Mouse (Mus musculus) stomach, embryonic 14.5 days (tissue): ENCODE results near the gene Gpx7. TPM values are rescaled to one million over a fixed set of nuclear protein-coding genes. Genes with fewer than 3 reads are reported as not detected.

Experiments used
- ATAC-seq: fragments of 200-750 bp; cut with Nextera tagmentation; 2 replicates; pipeline ENCODE4 v1.8.0; 2017; ENCODE audit warnings: low read depth, moderate TSS enrichment; ENCODE audit not compliant: insufficient number of reproducible peaks, insufficient read depth, low FRiP score
- H3K27ac ChIP-seq: fragments of 300-500 bp; sonication (generic); 2 replicates; pipeline ENCODE4 v1.5.1; 2014; ENCODE audit warnings: mild to moderate bottlenecking, low read length, moderate library complexity, mixed read lengths
- H3K27me3 ChIP-seq: fragments of 300-500 bp; sonication (generic); 2 replicates; pipeline ENCODE4 v1.6.1; 2014; ENCODE audit warnings: low read length, control low read depth, mixed read lengths; ENCODE audit not compliant: control insufficient read depth, insufficient read depth
- H3K36me3 ChIP-seq: fragments of 300-500 bp; sonication (generic); 2 replicates; pipeline ENCODE4 v1.6.1; 2014; ENCODE audit warnings: mild to moderate bottlenecking, control low read depth, low read length, moderate library complexity, mixed read lengths; ENCODE audit not compliant: control insufficient read depth, insufficient read depth
- H3K4me1 ChIP-seq: fragments of 300-500 bp; sonication (generic); 2 replicates; pipeline ENCODE4 v1.6.1; 2014; ENCODE audit warnings: low read length, control low read depth, mixed read lengths; ENCODE audit not compliant: control insufficient read depth, insufficient read depth
- H3K4me2 ChIP-seq: fragments of 300-500 bp; sonication (generic); replicated peaks from 2 replicates; pipeline ENCODE4 v1.6.1; 2014; ENCODE audit warnings: low read depth, low read length, control low read depth
- H3K4me3 ChIP-seq: fragments of 300-500 bp; sonication (generic); 2 replicates; pipeline ENCODE4 v1.5.1; 2014; ENCODE audit warnings: low read depth, low read length, control low read depth
- H3K9ac ChIP-seq: fragments of 300-500 bp; sonication (generic); replicated peaks from 2 replicates; pipeline ENCODE4 v1.6.1; 2014; ENCODE audit warnings: low read depth, mild to moderate bottlenecking, control low read depth, low read length, moderate library complexity, mixed read lengths
- H3K9me3 ChIP-seq: fragments of 300-500 bp; sonication (generic); 2 replicates; pipeline ENCODE4 v1.6.1; 2016; ENCODE audit warnings: low read depth, low read length, control low read depth; ENCODE audit not compliant: control insufficient read depth
- WGBS: fragments of 180-500 bp; shearing (Covaris S2); extraction: QIAGEN DNeasy Blood & Tissue Kit; methylation state at CpG from one replicate; pipeline ENCODE4 v1.1.7; 2014; 5-methylcytosine and 5-hydroxymethylcytosine counted together
- polyA plus RNA-seq: library from polyadenylated mRNA; unstranded; fragments of >200 nt; fragmentation: Nextera tagmentation; extraction: Ambion mirVana; gene quantifications from 2 replicates; pipeline ENCODE4 v1.2.1, GENCODE M21; 2014

The Gpx7 gene
- 65.4 and 65.8 TPM in 2 replicates for polyA plus RNA-seq

GRCm38 (mm10) chr4:108406861-108407401 is at the start of gene Gpx7:
Gene Gpx7, minus strand, starts transcription at chr4:108406961.
- Histone ChIP-seq H3K4me1 (peaks cover 16% of the 10 kb centered on the region; the same call in 1 of the 2 replicates), H3K9me3 (no peaks in the 10 kb centered on the region)
- no peak for ATAC-seq

DNA sequence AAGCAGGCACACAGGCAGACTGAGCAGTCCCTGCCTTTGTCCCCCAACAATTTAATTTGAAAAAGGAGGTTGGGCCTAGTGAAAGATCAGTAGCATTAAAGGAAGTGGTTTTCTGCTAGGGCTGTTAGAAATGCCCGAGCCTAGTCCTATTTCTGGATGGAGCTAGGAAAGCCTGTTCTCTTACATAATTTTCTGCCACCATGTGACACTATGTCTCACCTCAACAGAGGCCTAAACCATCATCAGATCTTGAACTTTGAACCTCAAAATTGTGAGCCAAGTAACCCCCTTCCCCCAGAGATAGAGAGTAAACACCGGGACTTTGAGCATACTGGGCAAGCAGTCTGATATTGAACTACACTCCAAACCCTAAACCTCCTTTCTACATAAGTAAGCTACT is 49.3 kb upstream of the Gpx7 start:
- 54% methylated on average over 2 of the region's 2 CpGs for WGBS
- no peak for ATAC-seq
- H3K27ac ChIP-seq = no peak overlapping the region
- H3K4me1 ChIP-seq = peaks cover 10% of the 10 kb centered on the region; the same call in 1 of the 2 replicates
- no peak overlapping the region for H3K4me2 ChIP-seq
- H3K4me3 ChIP-seq = no peak overlapping the region
- no peaks in the 10 kb centered on the region for H3K27me3 ChIP-seq
- H3K36me3 ChIP-seq = no peaks in the 10 kb centered on the region
- H3K9me3 ChIP-seq = no peaks in the 10 kb centered on the region
- H3K9ac ChIP-seq = no peak overlapping the region

More at GRCm38 (mm10) chr4:108406861-108407401, at the start of gene Gpx7:
- peak within 1 kb of the TSS; percentile 70; the same call in 1 of the 2 replicates for H3K27ac ChIP-seq
- no peaks in the 10 kb centered on the region for H3K27me3 ChIP-seq
- WGBS = 19% methylated on average over 15 of the region's 15 CpGs
- peak within 1 kb of the TSS; percentile 41 for H3K4me3 ChIP-seq
- peak within 1 kb of the TSS; percentile 74 for H3K9ac ChIP-seq
- peak within 1 kb of the TSS; percentile 72 for H3K4me2 ChIP-seq
- no peaks in the 10 kb centered on the region for H3K36me3 ChIP-seq

DNA sequence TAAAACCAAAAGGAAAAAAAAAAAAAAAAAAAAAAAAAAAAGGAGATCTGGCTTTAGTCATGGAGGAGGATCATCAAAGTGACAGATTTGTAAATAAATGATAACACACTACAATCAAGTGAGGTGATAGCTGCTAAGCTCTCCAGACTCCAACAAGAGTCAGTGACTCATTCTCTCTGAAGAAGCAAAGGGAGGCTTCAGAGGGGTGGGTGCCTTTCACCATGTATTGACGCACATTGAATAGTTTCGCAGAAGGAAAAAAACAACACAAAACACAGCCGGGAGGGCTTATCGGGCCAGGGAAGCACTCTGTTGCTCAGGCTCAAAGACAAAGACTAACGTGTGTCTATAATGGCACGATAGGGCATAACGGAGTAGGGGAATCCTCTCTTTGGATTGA is 41.3 kb upstream of the Gpx7 start:
- ATAC-seq = no peak

DNA sequence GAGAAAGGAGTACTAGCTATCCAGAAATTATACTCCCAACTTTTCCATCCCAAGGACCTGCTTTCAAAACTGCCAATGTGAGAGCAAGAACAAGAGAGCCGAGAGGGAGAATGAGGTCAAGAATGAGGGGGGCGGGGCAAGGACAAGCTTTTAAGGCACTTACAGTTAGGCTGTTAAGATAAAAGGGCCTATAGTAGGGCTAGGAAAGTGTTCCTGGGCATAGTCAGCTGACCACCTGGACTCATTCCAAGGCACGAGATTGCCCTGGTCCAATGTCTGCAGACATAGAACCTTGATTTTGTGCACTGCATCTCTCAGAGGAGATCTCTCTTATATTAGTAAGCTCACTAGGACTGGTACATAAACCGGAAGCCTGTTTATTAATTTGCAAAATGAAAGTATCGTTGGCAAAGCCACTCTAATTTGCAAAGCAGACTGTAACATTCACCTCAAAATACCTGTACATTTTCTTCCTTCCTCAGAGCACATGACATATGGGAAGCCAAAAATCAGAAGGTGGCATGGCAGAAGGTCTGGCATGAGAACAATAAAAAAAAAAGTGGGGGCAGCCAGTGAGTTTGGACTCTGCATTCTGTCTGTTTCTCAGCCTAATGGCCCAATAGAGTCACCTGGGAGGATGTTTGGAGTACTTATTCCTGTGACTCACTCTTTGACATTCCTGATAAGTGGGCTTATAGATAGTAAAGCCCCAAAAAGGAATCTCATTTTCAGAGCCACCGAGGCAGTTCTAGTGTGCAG is 31.5 kb upstream of the Gpx7 start:
- H3K9ac ChIP-seq = no peak overlapping the region
- H3K36me3 ChIP-seq = no peaks in the 10 kb centered on the region
- H3K4me1 ChIP-seq = peaks cover 4% of the 10 kb centered on the region; the same call in 1 of the 2 replicates
- 52% methylated on average over 6 of the region's 6 CpGs for WGBS
- no peaks in the 10 kb centered on the region for H3K9me3 ChIP-seq
- ATAC-seq = no peak
- H3K4me2 ChIP-seq = no peak overlapping the region
- no peak overlapping the region for H3K27ac ChIP-seq
- no peaks in the 10 kb centered on the region for H3K27me3 ChIP-seq
- no peak overlapping the region for H3K4me3 ChIP-seq

More for the DNA sequence above, 41.3 kb upstream of the Gpx7 start:
- H3K4me2 ChIP-seq = no peak overlapping the region
- H3K4me1 ChIP-seq = no peaks in the 10 kb centered on the region
- no peak overlapping the region for H3K4me3 ChIP-seq
- WGBS = 30% methylated on average over 7 of the region's 7 CpGs
- no peaks in the 10 kb centered on the region for H3K36me3 ChIP-seq
- H3K27ac ChIP-seq = no peak overlapping the region
- H3K9me3 ChIP-seq = no peaks in the 10 kb centered on the region
- H3K9ac ChIP-seq = no peak overlapping the region
- no peaks in the 10 kb centered on the region for H3K27me3 ChIP-seq

DNA sequence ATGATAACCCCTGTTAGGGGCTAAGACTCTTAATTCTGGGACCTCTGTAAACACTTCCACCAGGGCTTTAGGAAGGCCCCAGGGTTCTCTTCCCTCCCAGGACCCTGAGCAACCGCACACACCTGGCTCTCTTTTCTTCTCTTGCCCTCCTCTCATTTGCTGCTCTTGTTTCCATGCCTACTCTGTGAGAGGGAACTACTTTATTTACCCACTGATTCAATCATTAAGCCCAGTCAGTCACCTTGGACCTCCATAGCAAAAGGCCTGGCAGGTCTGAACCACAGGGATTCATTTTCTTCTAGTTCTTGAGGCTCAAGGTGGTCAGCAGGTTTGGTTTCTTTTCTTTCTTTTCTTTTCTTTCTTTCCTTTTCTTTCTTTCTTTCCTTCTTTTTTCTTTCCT is 29.5 kb upstream of the Gpx7 start:
- no peak overlapping the region for H3K4me2 ChIP-seq
- H3K36me3 ChIP-seq = no peaks in the 10 kb centered on the region
- no peak overlapping the region for H3K4me3 ChIP-seq
- H3K27me3 ChIP-seq = no peaks in the 10 kb centered on the region
- H3K4me1 ChIP-seq = peaks cover 21% of the 10 kb centered on the region; the same call in 1 of the 2 replicates
- 61% methylated on average over 1 of the region's 1 CpGs for WGBS
- H3K27ac ChIP-seq = no peak overlapping the region
- ATAC-seq = 0 out of 2 replicates have a peak, but pooled peaks have one; percentile 34
- H3K9ac ChIP-seq = no peak overlapping the region
- H3K9me3 ChIP-seq = no peaks in the 10 kb centered on the region

DNA sequence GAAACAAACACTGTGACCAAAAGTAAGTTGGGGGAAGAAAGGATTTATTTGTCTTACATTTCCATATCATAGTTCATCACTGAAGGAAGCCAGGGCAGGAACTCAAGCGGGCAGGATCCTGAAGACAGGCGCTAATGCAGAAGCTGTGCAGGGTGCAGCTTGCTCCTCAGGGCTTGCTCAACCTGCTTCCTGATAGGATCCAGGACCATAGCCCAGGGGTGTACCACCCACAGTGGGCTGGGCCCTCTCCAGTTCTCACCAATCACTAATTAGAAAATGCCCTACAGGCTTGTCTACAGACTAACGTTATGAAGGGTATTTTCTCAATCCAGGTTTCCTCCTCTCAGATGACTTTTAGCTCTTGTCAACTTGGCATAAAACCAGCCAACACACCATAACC is 28.9 kb upstream of the Gpx7 start:
- no peaks in the 10 kb centered on the region for H3K27me3 ChIP-seq
- no peaks in the 10 kb centered on the region for H3K9me3 ChIP-seq
- peaks cover 27% of the 10 kb centered on the region; the same call in 1 of the 2 replicates for H3K4me1 ChIP-seq
- 61% methylated on average over 3 of the region's 3 CpGs for WGBS
- H3K36me3 ChIP-seq = no peaks in the 10 kb centered on the region
- no peak overlapping the region for H3K4me2 ChIP-seq
- no peak overlapping the region for H3K4me3 ChIP-seq
- H3K9ac ChIP-seq = no peak overlapping the region
- no peak overlapping the region for H3K27ac ChIP-seq
- no peak for ATAC-seq

- peaks cover 27% of the 10 kb centered on the region; the same call in 1 of the 2 replicates for H3K4me1 ChIP-seq
- no peak overlapping the region for H3K4me3 ChIP-seq
- no peak overlapping the region for H3K9ac ChIP-seq
- H3K27me3 ChIP-seq = no peaks in the 10 kb centered on the region
- no peaks in the 10 kb centered on the region for H3K36me3 ChIP-seq
- H3K27ac ChIP-seq = no peak overlapping the region
- 90% methylated on average over 3 of the region's 3 CpGs for WGBS
- H3K9me3 ChIP-seq = no peaks in the 10 kb centered on the region
- no peak for ATAC-seq
- H3K4me2 ChIP-seq = no peak overlapping the region
Measured at GRCm38 (mm10) chr4:108434781-108435180, 28.0 kb upstream of the Gpx7 start.

DNA sequence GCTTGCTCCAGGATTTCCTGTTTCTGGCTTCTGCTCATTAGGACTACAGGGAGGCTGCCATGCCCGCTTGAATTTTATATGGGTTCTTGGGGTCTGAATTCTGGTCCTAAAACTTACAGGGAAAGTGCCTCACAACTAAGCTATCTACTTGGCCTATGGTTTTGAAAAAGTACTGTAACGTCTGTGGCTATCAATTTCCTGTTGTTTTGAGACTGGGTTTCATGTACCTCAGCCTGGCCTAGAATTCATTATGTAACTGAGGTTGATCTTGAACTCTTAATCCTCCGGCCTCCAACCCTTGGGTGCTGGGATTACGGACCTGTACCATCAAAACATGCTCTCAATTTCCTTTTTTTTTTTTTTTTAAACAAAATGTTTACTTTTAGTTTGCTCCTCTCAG is 27.5 kb upstream of the Gpx7 start:
- ATAC-seq = no peak
- H3K27ac ChIP-seq = no peak overlapping the region; the same call in 1 of the 2 replicates
- no peak overlapping the region for H3K4me3 ChIP-seq
- no peaks in the 10 kb centered on the region for H3K36me3 ChIP-seq
- no peak overlapping the region for H3K4me2 ChIP-seq
- H3K9ac ChIP-seq = no peak overlapping the region
- H3K27me3 ChIP-seq = no peaks in the 10 kb centered on the region
- H3K9me3 ChIP-seq = no peaks in the 10 kb centered on the region
- WGBS = 64% methylated on average over 4 of the region's 4 CpGs
- peaks cover 27% of the 10 kb centered on the region; the same call in 1 of the 2 replicates for H3K4me1 ChIP-seq
